Mouse (Mus musculus): Measurements from ENCODE around the gene Clk3. TPM values are rescaled to one million over a fixed set of nuclear protein-coding genes. Genes with fewer than 3 reads are reported as not detected.
A peak's percentile ranks its signal among the peaks of the same experiment; 100 is the strongest.

The Clk3 gene
- total and polyA plus RNA-seq, 2 experiments from 2014 or later: 27.5 to 31.9 TPM

GRCm38 (mm10) chr9:57770214-57770613 lies 4.6 kb upstream of the Clk3 start:
- no peaks in the 10 kb centered on the region for H3K36me3 ChIP-seq (replicated peaks; ENCODE audit: control insufficient read depth, insufficient read depth, low read length)
- H3K27me3 ChIP-seq (ENCODE audit: control insufficient read depth, insufficient read depth, low read length): no peaks in the 10 kb centered on the region
- no peaks in the 10 kb centered on the region for H3K9me3 ChIP-seq (replicated peaks; ENCODE audit: control insufficient read depth, low read length)
- 15% methylated on average over 1 of the region's 1 CpGs for WGBS
- no peak for TF ChIP-seq CTCF (IDR thresholded peaks at IDR 0.05; ENCODE audit: low read depth)
- 0 out of 2 replicates have a peak, but pooled peaks have one; percentile 23 for TF ChIP-seq EP300 (IDR thresholded peaks at IDR 0.05; ENCODE audit: low read depth)
- peaks cover 27% of the 10 kb centered on the region for H3K4me1 ChIP-seq (ENCODE audit: control insufficient read depth, insufficient read depth)
- ATAC-seq (ENCODE audit: insufficient read depth, low read depth) (0 out of 2 replicates have a peak, but pooled peaks have one; percentile 11), DNase-seq (ENCODE audit: low spot score) (peak; percentile 10)
- no peak overlapping the region for H3K9ac ChIP-seq (replicated peaks; ENCODE audit: low read depth, low read length)
- H3K4me3 ChIP-seq (ENCODE audit: low read depth, low read length): no peak overlapping the region
- no peak overlapping the region; the same call in 1 of the 2 replicates for H3K4me2 ChIP-seq (ENCODE audit: low read depth, low read length)
- H3K27ac ChIP-seq (ENCODE audit: low read depth): peak overlapping the region; percentile 79

- DNase-seq (ENCODE audit: low spot score): peak; percentile 17
- Histone ChIP-seq H3K27me3 (ENCODE audit: control insufficient read depth, insufficient read depth, low read length) (no peaks in the 10 kb centered on the region), H3K9me3 (replicated peaks; ENCODE audit: control insufficient read depth, low read length) (no peaks in the 10 kb centered on the region), H3K4me3 (ENCODE audit: low read depth, low read length) (no peak overlapping the region), H3K27ac (ENCODE audit: low read depth) (peak overlapping the region; percentile 79), H3K9ac (replicated peaks; ENCODE audit: low read depth, low read length) (no peak overlapping the region), H3K4me2 (ENCODE audit: low read depth, low read length) (no peak overlapping the region), H3K36me3 (replicated peaks; ENCODE audit: control insufficient read depth, insufficient read depth, low read length) (no peaks in the 10 kb centered on the region), H3K4me1 (ENCODE audit: control insufficient read depth, insufficient read depth) (peaks cover 27% of the 10 kb centered on the region)
- TF ChIP-seq EP300 (IDR thresholded peaks at IDR 0.05; ENCODE audit: low read depth) (no peak), CTCF (IDR thresholded peaks at IDR 0.05; ENCODE audit: low read depth) (no peak)
- WGBS: 31% methylated on average over 2 of the region's 2 CpGs
- ATAC-seq (ENCODE audit: insufficient read depth, low read depth): no peak
Observed at GRCm38 (mm10) chr9:57769539-57770069, 3.9 kb upstream of the Clk3 start.

GRCm38 (mm10) chr9:57767231-57767630 lies 1.6 kb upstream of the Clk3 start:
- no peaks in the 10 kb centered on the region for H3K27me3 ChIP-seq (ENCODE audit: control insufficient read depth, insufficient read depth, low read length)
- H3K27ac ChIP-seq (ENCODE audit: low read depth): peak overlapping the region; percentile 40; the same call in 1 of the 2 replicates
- H3K4me3 ChIP-seq (ENCODE audit: low read depth, low read length): no peak overlapping the region
- no peaks in the 10 kb centered on the region for H3K36me3 ChIP-seq (replicated peaks; ENCODE audit: control insufficient read depth, insufficient read depth, low read length)
- peak; percentile 37 for DNase-seq (ENCODE audit: low spot score)
- no peak overlapping the region for H3K4me2 ChIP-seq (ENCODE audit: low read depth, low read length)
- WGBS: 69% methylated on average over 4 of the region's 4 CpGs
- TF ChIP-seq EP300 (IDR thresholded peaks at IDR 0.05; ENCODE audit: low read depth): no peak
- TF ChIP-seq CTCF (IDR thresholded peaks at IDR 0.05; ENCODE audit: low read depth): no peak
- ATAC-seq (ENCODE audit: insufficient read depth, low read depth): no peak
- peaks cover 43% of the 10 kb centered on the region for H3K4me1 ChIP-seq (ENCODE audit: control insufficient read depth, insufficient read depth)
- no peak overlapping the region for H3K9ac ChIP-seq (replicated peaks; ENCODE audit: low read depth, low read length)
- no peaks in the 10 kb centered on the region for H3K9me3 ChIP-seq (replicated peaks; ENCODE audit: control insufficient read depth, low read length)

GRCm38 (mm10) chr9:57766431-57766830 lies 771 bp upstream of the Clk3 start:
- Histone ChIP-seq H3K27ac (ENCODE audit: low read depth) (peak overlapping the region; percentile 40; the same call in 1 of the 2 replicates), H3K27me3 (ENCODE audit: control insufficient read depth, insufficient read depth, low read length) (no peaks in the 10 kb centered on the region), H3K4me1 (ENCODE audit: control insufficient read depth, insufficient read depth) (peaks cover 50% of the 10 kb centered on the region), H3K4me3 (ENCODE audit: low read depth, low read length) (peak overlapping the region; percentile 84; the same call in 1 of the 2 replicates), H3K4me2 (ENCODE audit: low read depth, low read length) (peak overlapping the region; percentile 83), H3K36me3 (replicated peaks; ENCODE audit: control insufficient read depth, insufficient read depth, low read length) (peaks cover 4% of the 10 kb centered on the region; the same call in 1 of the 2 replicates), H3K9ac (replicated peaks; ENCODE audit: low read depth, low read length) (no peak overlapping the region; the same call in 1 of the 2 replicates), H3K9me3 (replicated peaks; ENCODE audit: control insufficient read depth, low read length) (no peaks in the 10 kb centered on the region)
- ATAC-seq (ENCODE audit: insufficient read depth, low read depth): no peak
- TF ChIP-seq EP300 (IDR thresholded peaks at IDR 0.05; ENCODE audit: low read depth) (no peak), CTCF (IDR thresholded peaks at IDR 0.05; ENCODE audit: low read depth) (no peak)
- no peak for DNase-seq (ENCODE audit: low spot score)
- 51% methylated on average over 6 of the region's 6 CpGs for WGBS

- ATAC-seq (ENCODE audit: insufficient read depth, low read depth): peak; percentile 88
- peak overlapping the region; percentile 93 for H3K9ac ChIP-seq (replicated peaks; ENCODE audit: low read depth, low read length)
- H3K4me2 ChIP-seq (ENCODE audit: low read depth, low read length): peak overlapping the region; percentile 83
- H3K9me3 ChIP-seq (replicated peaks; ENCODE audit: control insufficient read depth, low read length): no peaks in the 10 kb centered on the region
- peak overlapping the region; percentile 98 for H3K27ac ChIP-seq (ENCODE audit: low read depth)
- peak overlapping the region; percentile 84 for H3K4me3 ChIP-seq (ENCODE audit: low read depth, low read length)
- H3K27me3 ChIP-seq (ENCODE audit: control insufficient read depth, insufficient read depth, low read length): no peaks in the 10 kb centered on the region
- peaks cover 45% of the 10 kb centered on the region for H3K4me1 ChIP-seq (ENCODE audit: control insufficient read depth, insufficient read depth)
- TF ChIP-seq EP300 (IDR thresholded peaks at IDR 0.05; ENCODE audit: low read depth): 0 out of 2 replicates have a peak, but pooled peaks have one; percentile 36
- no peak for TF ChIP-seq CTCF (IDR thresholded peaks at IDR 0.05; ENCODE audit: low read depth)
- 0% methylated on average over 45 of the region's 45 CpGs for WGBS
- peaks cover 18% of the 10 kb centered on the region for H3K36me3 ChIP-seq (replicated peaks; ENCODE audit: control insufficient read depth, insufficient read depth, low read length)
- DNase-seq (ENCODE audit: low spot score): peak; percentile 86
Observed at GRCm38 (mm10) chr9:57764974-57765363, 691 bp downstream of the Clk3 start.

Measured in heart, postnatal 0 days (tissue).